Mouse (Mus musculus): ENCODE data around the gene Dclre1a. TPM values are rescaled to one million over a fixed set of nuclear protein-coding genes. Genes with fewer than 3 reads are reported as not detected.

The Dclre1a gene
- polyA plus RNA-seq, 1 experiment from 2014 or later = 13.6 TPM

GRCm38 (mm10) chr19:56563469-56563868 is 15.4 kb upstream of the Dclre1a start:
- Histone ChIP-seq H3K4me2 (no peak overlapping the region), H3K9ac (ENCODE audit: low read depth, low read length) (no peak overlapping the region), H3K4me1 (ENCODE audit: control insufficient read depth, insufficient read depth, low read length) (no peaks in the 10 kb centered on the region), H3K36me3 (ENCODE audit: control insufficient read depth, insufficient read depth, low read length) (no peaks in the 10 kb centered on the region), H3K27me3 (ENCODE audit: control insufficient read depth, insufficient read depth, low read length) (no peaks in the 10 kb centered on the region), H3K4me3 (ENCODE audit: low read depth, low read length) (no peak overlapping the region), H3K9me3 (replicated peaks; ENCODE audit: control insufficient read depth, low read length) (no peaks in the 10 kb centered on the region), H3K27ac (ENCODE audit: low read depth, low read length) (no peak overlapping the region)
- no peak for ATAC-seq (replicated peaks; ENCODE audit: insufficient number of reproducible peaks, low FRiP score, low TSS enrichment)
- 85% methylated on average over 3 of the region's 3 CpGs for WGBS (ENCODE audit: insufficient replicate concordance)

GRCm38 (mm10) chr19:56562433-56563138 is 14.6 kb upstream of the Dclre1a start:
- no peak overlapping the region for H3K4me2 ChIP-seq
- ATAC-seq (replicated peaks; ENCODE audit: insufficient number of reproducible peaks, low FRiP score, low TSS enrichment) = no peak

GRCm38 (mm10) chr19:56555972-56556371 is 8.0 kb upstream of the Dclre1a start:
- no peak for ATAC-seq (replicated peaks; ENCODE audit: insufficient number of reproducible peaks, low FRiP score, low TSS enrichment)
- WGBS (ENCODE audit: insufficient replicate concordance) = 50% methylated on average over 5 of the region's 5 CpGs
- no peak overlapping the region for H3K4me3 ChIP-seq (ENCODE audit: low read depth, low read length)
- H3K4me2 ChIP-seq = no peak overlapping the region
- H3K27ac ChIP-seq (ENCODE audit: low read depth, low read length) = no peak overlapping the region
- H3K9ac ChIP-seq (ENCODE audit: low read depth, low read length) = no peak overlapping the region
- H3K27me3 ChIP-seq (ENCODE audit: control insufficient read depth, insufficient read depth, low read length) = no peaks in the 10 kb centered on the region
- H3K36me3 ChIP-seq (ENCODE audit: control insufficient read depth, insufficient read depth, low read length) = peaks cover 23% of the 10 kb centered on the region
- no peaks in the 10 kb centered on the region for H3K9me3 ChIP-seq (replicated peaks; ENCODE audit: control insufficient read depth, low read length)
- H3K4me1 ChIP-seq (ENCODE audit: control insufficient read depth, insufficient read depth, low read length) = no peaks in the 10 kb centered on the region

More at GRCm38 (mm10) chr19:56562433-56563138, 14.6 kb upstream of the Dclre1a start:
- Histone ChIP-seq H3K36me3 (ENCODE audit: control insufficient read depth, insufficient read depth, low read length) (no peaks in the 10 kb centered on the region), H3K4me1 (ENCODE audit: control insufficient read depth, insufficient read depth, low read length) (no peaks in the 10 kb centered on the region), H3K4me3 (ENCODE audit: low read depth, low read length) (no peak overlapping the region), H3K27me3 (ENCODE audit: control insufficient read depth, insufficient read depth, low read length) (no peaks in the 10 kb centered on the region), H3K9me3 (replicated peaks; ENCODE audit: control insufficient read depth, low read length) (no peaks in the 10 kb centered on the region), H3K9ac (ENCODE audit: low read depth, low read length) (no peak overlapping the region), H3K27ac (ENCODE audit: low read depth, low read length) (no peak overlapping the region)
- WGBS (ENCODE audit: insufficient replicate concordance) = 89% methylated on average over 9 of the region's 9 CpGs

GRCm38 (mm10) chr19:56553177-56553576 is 5.2 kb upstream of the Dclre1a start:
- H3K36me3 ChIP-seq (ENCODE audit: control insufficient read depth, insufficient read depth, low read length) = peaks cover 23% of the 10 kb centered on the region
- H3K27me3 ChIP-seq (ENCODE audit: control insufficient read depth, insufficient read depth, low read length) = no peaks in the 10 kb centered on the region
- no peak overlapping the region for H3K4me3 ChIP-seq (ENCODE audit: low read depth, low read length)
- no peak overlapping the region for H3K4me2 ChIP-seq
- no peak for ATAC-seq (replicated peaks; ENCODE audit: insufficient number of reproducible peaks, low FRiP score, low TSS enrichment)
- H3K4me1 ChIP-seq (ENCODE audit: control insufficient read depth, insufficient read depth, low read length) = 0 out of 2 replicates have a peak, but pooled peaks cover 4% of the 10 kb centered on the region
- 98% methylated on average over 3 of the region's 3 CpGs for WGBS (ENCODE audit: insufficient replicate concordance)
- no peaks in the 10 kb centered on the region for H3K9me3 ChIP-seq (replicated peaks; ENCODE audit: control insufficient read depth, low read length)
- no peak overlapping the region for H3K9ac ChIP-seq (ENCODE audit: low read depth, low read length)
- H3K27ac ChIP-seq (ENCODE audit: low read depth, low read length) = no peak overlapping the region

- ATAC-seq (replicated peaks; ENCODE audit: insufficient number of reproducible peaks, low FRiP score, low TSS enrichment) = no peak
- Histone ChIP-seq H3K9me3 (replicated peaks; ENCODE audit: control insufficient read depth, low read length) (no peaks in the 10 kb centered on the region), H3K4me1 (ENCODE audit: control insufficient read depth, insufficient read depth, low read length) (peaks cover 6% of the 10 kb centered on the region; the same call in 1 of the 2 replicates), H3K36me3 (ENCODE audit: control insufficient read depth, insufficient read depth, low read length) (peaks cover 18% of the 10 kb centered on the region), H3K4me2 (peak overlapping the region; percentile 85), H3K4me3 (ENCODE audit: low read depth, low read length) (peak overlapping the region; percentile 94), H3K9ac (ENCODE audit: low read depth, low read length) (peak overlapping the region; percentile 98), H3K27me3 (ENCODE audit: control insufficient read depth, insufficient read depth, low read length) (no peaks in the 10 kb centered on the region), H3K27ac (ENCODE audit: low read depth, low read length) (peak overlapping the region; percentile 99)
- WGBS (ENCODE audit: insufficient replicate concordance) = 24% methylated on average over 18 of the region's 18 CpGs
Measured at GRCm38 (mm10) chr19:56549033-56549680, 1.1 kb upstream of the Dclre1a start.

- H3K27me3 ChIP-seq (ENCODE audit: control insufficient read depth, insufficient read depth, low read length) = no peaks in the 10 kb centered on the region
- peak; percentile 88 for ATAC-seq (replicated peaks; ENCODE audit: insufficient number of reproducible peaks, low FRiP score, low TSS enrichment)
- H3K4me1 ChIP-seq (ENCODE audit: control insufficient read depth, insufficient read depth, low read length) = peaks cover 6% of the 10 kb centered on the region; the same call in 1 of the 2 replicates
- peaks cover 17% of the 10 kb centered on the region for H3K36me3 ChIP-seq (ENCODE audit: control insufficient read depth, insufficient read depth, low read length)
- peak within 1 kb of the TSS; percentile 99 for H3K27ac ChIP-seq (ENCODE audit: low read depth, low read length)
- peak within 1 kb of the TSS; percentile 85 for H3K4me2 ChIP-seq
- peak within 1 kb of the TSS; percentile 94 for H3K4me3 ChIP-seq (ENCODE audit: low read depth, low read length)
- peak within 1 kb of the TSS; percentile 98 for H3K9ac ChIP-seq (ENCODE audit: low read depth, low read length)
- 1% methylated on average over 67 of the region's 69 CpGs for WGBS (ENCODE audit: insufficient replicate concordance)
- no peaks in the 10 kb centered on the region for H3K9me3 ChIP-seq (replicated peaks; ENCODE audit: control insufficient read depth, low read length)
Measured at GRCm38 (mm10) chr19:56548230-56549032, 409 bp upstream of the Dclre1a start, which contains the start of gene Nhlrc2. Nhlrc2 (plus strand) TSS chr19:56548261.

- Histone ChIP-seq H3K9ac (ENCODE audit: low read depth, low read length) (no peak overlapping the region), H3K9me3 (replicated peaks; ENCODE audit: control insufficient read depth, low read length) (no peaks in the 10 kb centered on the region), H3K4me3 (ENCODE audit: low read depth, low read length) (no peak overlapping the region), H3K27me3 (ENCODE audit: control insufficient read depth, insufficient read depth, low read length) (no peaks in the 10 kb centered on the region), H3K4me1 (ENCODE audit: control insufficient read depth, insufficient read depth, low read length) (peaks cover 6% of the 10 kb centered on the region; the same call in 1 of the 2 replicates), H3K36me3 (ENCODE audit: control insufficient read depth, insufficient read depth, low read length) (no peaks in the 10 kb centered on the region; the same call in 1 of the 2 replicates), H3K27ac (ENCODE audit: low read depth, low read length) (no peak overlapping the region), H3K4me2 (no peak overlapping the region)
- ATAC-seq (replicated peaks; ENCODE audit: insufficient number of reproducible peaks, low FRiP score, low TSS enrichment) = no peak
Measured at GRCm38 (mm10) chr19:56546031-56546430, 2.0 kb downstream of the Dclre1a start.

GRCm38 (mm10) chr19:56544681-56545388 is 3.2 kb downstream of the Dclre1a start:
- Histone ChIP-seq H3K4me1 (ENCODE audit: control insufficient read depth, insufficient read depth, low read length) (peaks cover 6% of the 10 kb centered on the region; the same call in 1 of the 2 replicates), H3K4me2 (no peak overlapping the region), H3K27ac (ENCODE audit: low read depth, low read length) (no peak overlapping the region), H3K36me3 (ENCODE audit: control insufficient read depth, insufficient read depth, low read length) (no peaks in the 10 kb centered on the region; the same call in 1 of the 2 replicates), H3K9me3 (replicated peaks; ENCODE audit: control insufficient read depth, low read length) (no peaks in the 10 kb centered on the region), H3K9ac (ENCODE audit: low read depth, low read length) (no peak overlapping the region), H3K4me3 (ENCODE audit: low read depth, low read length) (no peak overlapping the region), H3K27me3 (ENCODE audit: control insufficient read depth, insufficient read depth, low read length) (no peaks in the 10 kb centered on the region)
- 88% methylated on average over 13 of the region's 13 CpGs for WGBS (ENCODE audit: insufficient replicate concordance)
- ATAC-seq (replicated peaks; ENCODE audit: insufficient number of reproducible peaks, low FRiP score, low TSS enrichment) = no peak
